Mouse (Mus musculus): ENCODE measurements around the gene Prickle2. TPM values are rescaled to one million over a fixed set of nuclear protein-coding genes. Genes with fewer than 3 reads are reported as not detected.

The Prickle2 gene
- total RNA-seq, 2 experiments from 2014 or later: 196 to 215 TPM

- DNase-seq (ENCODE audit: low spot score in 2 of 2): no peak
Measured at GRCm38 (mm10) chr6:92596340-92596739, 109.6 kb downstream of the Prickle2 start.

GRCm38 (mm10) chr6:92589381-92590065 is 116.4 kb downstream of the Prickle2 start:
- peak in 1 of 2 experiments; percentile 77 for DNase-seq (ENCODE audit: low spot score in 2 of 2)

- DNase-seq (ENCODE audit: low spot score in 2 of 2): peak in 1 of 2 experiments; percentile 25
Measured at GRCm38 (mm10) chr6:92584026-92584425, 121.9 kb downstream of the Prickle2 start.

- no peak for DNase-seq (ENCODE audit: low spot score in 2 of 2)
Measured at GRCm38 (mm10) chr6:92575227-92575626, 130.7 kb downstream of the Prickle2 start.

GRCm38 (mm10) chr6:92572139-92572538 is 133.8 kb downstream of the Prickle2 start:
- DNase-seq (ENCODE audit: low spot score in 2 of 2): no peak

- no peak for DNase-seq (ENCODE audit: low spot score in 2 of 2)
Measured at GRCm38 (mm10) chr6:92570090-92570489, 135.9 kb downstream of the Prickle2 start.

- peak; percentile 11 to 42 for DNase-seq (ENCODE audit: low spot score in 2 of 2)
Measured at GRCm38 (mm10) chr6:92569283-92569682, 136.7 kb downstream of the Prickle2 start.

- no peak for DNase-seq (ENCODE audit: low spot score in 2 of 2)
Measured at GRCm38 (mm10) chr6:92559261-92559660, 146.7 kb downstream of the Prickle2 start.

- no peak for DNase-seq (ENCODE audit: low spot score in 2 of 2)
Measured at GRCm38 (mm10) chr6:92555675-92556074, 150.3 kb downstream of the Prickle2 start.

GRCm38 (mm10) chr6:92553086-92553485 is 152.9 kb downstream of the Prickle2 start:
- DNase-seq (ENCODE audit: low spot score in 2 of 2): no peak

- peak; percentile 46 to 82 for DNase-seq (ENCODE audit: low spot score in 2 of 2)
Measured at GRCm38 (mm10) chr6:92549246-92549645, 156.7 kb downstream of the Prickle2 start.

- DNase-seq (ENCODE audit: low spot score in 2 of 2): no peak
Measured at GRCm38 (mm10) chr6:92545204-92545603, 160.8 kb downstream of the Prickle2 start.

GRCm38 (mm10) chr6:92543825-92544224 is 162.1 kb downstream of the Prickle2 start:
- no peak for DNase-seq (ENCODE audit: low spot score in 2 of 2)

- DNase-seq (ENCODE audit: low spot score in 2 of 2): no peak
Measured at GRCm38 (mm10) chr6:92542402-92543101, 163.4 kb downstream of the Prickle2 start.

- DNase-seq (ENCODE audit: low spot score in 2 of 2): peak; percentile 67 to 85
Measured at GRCm38 (mm10) chr6:92534226-92535031, 171.5 kb downstream of the Prickle2 start.

- peak in 1 of 2 experiments; percentile 42 for DNase-seq (ENCODE audit: low spot score in 2 of 2)
Measured at GRCm38 (mm10) chr6:92533306-92534063, 172.5 kb downstream of the Prickle2 start.

- no peak for DNase-seq (ENCODE audit: low spot score in 2 of 2)
Measured at GRCm38 (mm10) chr6:92532896-92533295, 173.1 kb downstream of the Prickle2 start.

- DNase-seq (ENCODE audit: low spot score in 2 of 2): no peak
Measured at GRCm38 (mm10) chr6:92532331-92532730, 173.6 kb downstream of the Prickle2 start.

GRCm38 (mm10) chr6:92526212-92526611 is 179.7 kb downstream of the Prickle2 start:
- no peak for DNase-seq (ENCODE audit: low spot score in 2 of 2)

- no peak for DNase-seq (ENCODE audit: low spot score in 2 of 2)
Measured at GRCm38 (mm10) chr6:92525646-92526045, 180.3 kb downstream of the Prickle2 start.

- DNase-seq (ENCODE audit: low spot score in 2 of 2): peak; percentile 86 to 95
Measured at GRCm38 (mm10) chr6:92521526-92522075, 184.4 kb downstream of the Prickle2 start.
